Mouse (Mus musculus) bone marrow macrophage, adult 2 months (primary cell): ENCODE data around the gene Ezh2. TPM values are rescaled to one million over a fixed set of nuclear protein-coding genes. Genes with fewer than 3 reads are reported as not detected.

Experiments
- H3K27ac ChIP-seq: 2 replicates; pipeline ENCODE4 v1.5.1; 2012; ENCODE audit warnings: low read depth, low read length; ENCODE audit not compliant: insufficient read depth
- H3K4me1 ChIP-seq: 2 replicates; pipeline ENCODE4 v1.6.1; 2012; ENCODE audit warnings: low read length; ENCODE audit not compliant: control insufficient read depth, insufficient read depth
- H3K4me3 ChIP-seq: 2 replicates; pipeline ENCODE4 v1.5.1; 2012; ENCODE audit warnings: mild to moderate bottlenecking, low read length, moderate library complexity; ENCODE audit not compliant: insufficient read depth
- CTCF ChIP-seq: IDR thresholded peaks from 2 replicates; pipeline ENCODE4 v1.5.1; 2012; ENCODE audit warnings: low read depth, mild to moderate bottlenecking, low read length, moderate library complexity
- POLR2A ChIP-seq: IDR thresholded peaks from 2 replicates; pipeline ENCODE4 v1.6.1; 2012; ENCODE audit warnings: mild to moderate bottlenecking, low read depth, low read length, borderline replicate concordance
- polyA plus RNA-seq: library from polyadenylated mRNA; stranded (reverse); fragments of >200 nt; gene quantifications from 2 replicates; pipeline ENCODE4 v1.2.4, GENCODE M21; 2012; ENCODE audit not compliant: missing spikeins, insufficient read depth, insufficient read length

Ezh2 gene
- polyA plus RNA-seq, 1 experiment = 41.5 TPM

DNA sequence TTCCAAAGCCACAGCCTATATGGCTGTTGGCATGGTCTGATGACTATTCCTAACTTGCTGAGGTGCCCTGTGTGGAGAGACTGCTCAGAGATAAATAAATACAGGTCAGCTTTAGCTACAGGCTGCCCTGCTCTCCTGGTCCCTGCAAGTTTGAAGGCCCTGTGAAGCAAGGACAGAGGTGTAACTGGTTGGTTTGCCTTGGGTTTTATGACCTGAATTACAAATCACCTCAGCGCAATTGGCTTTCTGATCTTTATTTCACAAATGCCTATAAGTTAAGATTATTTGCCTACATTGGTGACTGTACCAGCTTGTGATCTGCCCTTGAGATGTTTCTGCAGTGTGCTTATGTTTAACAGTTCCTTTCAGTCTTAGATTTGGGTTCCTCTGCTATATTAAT is 113.1 kb downstream of the Ezh2 start:
- Histone ChIP-seq H3K27ac (no peak overlapping the region), H3K4me1 (peaks cover 11% of the 10 kb centered on the region), H3K4me3 (no peak overlapping the region)
- TF ChIP-seq CTCF (no peak), POLR2A (no peak)

Other genes starting within 250 kb of the Ezh2 start
- gene Cul1, start 141.9 kb downstream of the Ezh2 start, polyA plus RNA-seq = 84.5 and 108 TPM in 2 replicates
- gene Pdia4, start 218.1 kb upstream of the Ezh2 start, polyA plus RNA-seq = 64.4 and 79.0 TPM in 2 replicates
- gene Zfp786, start 235.5 kb upstream of the Ezh2 start, polyA plus RNA-seq = 0.33 TPM in 1 of 2 replicates, not detected in the other
- 4.7 and 6.4 TPM in 2 replicates for gene Zfp398, start 240.3 kb upstream of the Ezh2 start, polyA plus RNA-seq